Mouse (Mus musculus) cerebellum, postnatal 14 days (tissue): Measurements from ENCODE around the gene Tpm1.

Experiments
- DNase-seq, 2 experiments: peaks; one replicate each; pipeline ENCODE4 v3.0.0; 2021; ENCODE audit warnings: mixed read lengths in 2 of 2

The Tpm1 gene

GRCm38 (mm10) chr9:67045966-67046602, 3.1 kb downstream of the Tpm1 start:
- DNase-seq = no peak

DNA sequence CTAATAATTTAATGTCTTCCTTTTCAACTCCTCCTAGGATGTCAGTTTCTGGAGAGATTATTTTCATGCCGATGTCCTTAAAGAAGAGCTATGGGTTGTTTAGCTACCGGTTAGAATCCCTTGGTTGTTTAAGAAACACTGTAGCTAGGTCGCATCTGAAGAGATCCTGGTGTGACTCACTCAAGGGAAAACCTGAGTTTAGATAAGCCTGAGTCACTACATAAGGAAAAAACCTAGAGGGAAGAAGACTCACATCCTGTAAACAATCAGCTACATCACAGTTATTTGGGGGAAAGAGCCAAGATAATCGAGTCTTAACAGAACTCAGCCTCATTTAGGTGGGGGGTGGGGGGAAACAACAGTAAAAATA, 3.9 kb downstream of the Tpm1 start:
- DNase-seq = no peak

- DNase-seq = peak; percentile 80 to 81
Measured at GRCm38 (mm10) chr9:67044551-67045305, 4.5 kb downstream of the Tpm1 start.

DNA sequence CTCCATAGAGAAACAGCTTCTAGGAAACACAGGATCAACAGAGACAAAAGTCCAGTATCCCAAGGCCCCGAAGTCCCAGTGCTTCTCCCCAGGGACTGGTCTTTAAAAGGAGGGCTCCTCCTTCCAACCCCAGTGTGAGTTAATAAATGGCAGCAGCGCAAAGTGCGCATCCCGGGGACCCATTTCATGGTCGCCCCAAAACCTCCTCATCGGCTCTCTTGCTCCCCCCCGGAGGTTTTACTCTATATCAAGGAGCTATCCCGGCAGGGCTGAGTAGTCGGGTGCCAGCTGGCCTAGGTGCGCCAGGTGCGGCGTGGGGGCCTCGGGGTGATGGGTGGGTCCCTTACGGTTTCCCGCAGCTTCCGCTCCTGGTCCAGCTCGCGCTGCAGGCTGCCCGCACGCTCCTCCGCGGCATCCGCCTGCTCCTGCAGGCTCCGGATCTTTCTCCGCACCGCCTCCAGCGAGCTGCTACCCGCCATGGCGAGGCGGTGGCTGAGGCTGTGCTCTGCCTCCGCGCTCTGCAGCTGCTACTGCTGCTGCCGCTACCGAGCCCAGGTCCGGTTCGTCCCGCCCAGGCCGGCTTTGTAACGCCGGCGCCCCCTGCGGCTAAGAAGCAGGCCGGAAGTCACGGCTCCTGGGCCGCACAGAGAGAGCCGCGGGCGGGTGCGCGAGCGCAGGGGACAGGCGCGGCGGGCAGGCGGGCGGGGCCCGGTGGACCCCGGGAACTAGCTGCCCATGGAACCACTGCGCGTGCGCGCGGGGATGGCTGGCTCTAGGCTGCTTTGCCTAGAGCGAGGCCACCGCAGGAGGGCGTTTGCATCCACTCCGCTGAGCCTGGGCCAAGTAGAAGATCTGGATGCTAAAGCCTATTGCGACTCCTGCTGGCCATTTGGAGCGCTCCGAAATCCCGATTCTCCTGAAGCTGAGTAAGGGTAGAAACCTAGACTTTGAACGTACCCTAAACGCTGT, 5.7 kb downstream of the Tpm1 start:
- peak; percentile 100 for DNase-seq

- no peak for DNase-seq
Measured at GRCm38 (mm10) chr9:67042813-67043207, 6.4 kb downstream of the Tpm1 start.

DNA sequence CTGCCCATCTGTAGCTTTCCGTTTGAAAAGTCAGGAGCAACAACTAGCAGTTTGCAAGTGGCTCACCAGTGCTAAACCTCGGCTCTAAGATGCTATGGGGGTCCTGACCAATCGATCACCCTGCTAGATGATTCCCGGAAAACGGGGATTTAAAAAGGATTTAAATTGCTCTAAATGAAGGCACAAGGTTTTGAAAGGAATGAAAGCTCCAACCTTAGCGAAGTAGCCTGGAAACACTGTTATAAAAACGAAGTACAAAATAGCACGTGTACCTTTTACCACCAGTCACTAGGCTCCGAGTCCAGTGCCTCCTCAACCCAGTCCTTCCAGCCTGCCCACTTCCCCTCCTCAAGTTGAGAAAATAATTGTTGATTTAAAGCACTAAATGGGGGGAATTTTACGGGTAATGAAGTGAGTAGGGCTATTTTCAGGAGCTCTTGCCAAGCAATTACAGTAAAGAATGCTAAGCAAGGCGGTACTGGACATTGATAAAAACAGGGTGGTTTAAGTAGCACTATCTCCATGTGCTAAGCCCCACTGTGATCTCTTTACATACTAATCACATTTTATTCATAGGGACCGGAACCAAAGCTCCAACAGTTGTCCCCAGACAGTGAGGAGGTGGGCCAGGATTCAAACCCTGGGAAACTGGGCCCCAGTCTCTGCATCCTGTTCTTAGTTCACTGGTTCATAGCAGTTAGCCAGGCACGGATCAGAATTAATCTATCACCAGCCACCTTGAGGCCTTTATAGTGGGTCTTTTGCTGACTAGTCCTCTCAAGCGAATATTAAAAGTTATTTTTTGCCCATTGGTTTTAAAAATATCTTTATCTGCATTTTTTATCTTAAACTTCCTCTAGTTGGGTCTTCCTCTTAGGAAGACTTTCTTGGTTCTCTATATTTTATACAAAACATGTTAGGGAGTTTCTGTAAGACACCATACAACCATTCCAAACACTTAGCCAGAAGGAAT, 7.1 kb downstream of the Tpm1 start:
- DNase-seq = no peak

- DNase-seq = no peak
Measured at GRCm38 (mm10) chr9:67040963-67041839, 8.0 kb downstream of the Tpm1 start.

- no peak for DNase-seq
Measured at GRCm38 (mm10) chr9:67039867-67040266, 9.3 kb downstream of the Tpm1 start.

DNA sequence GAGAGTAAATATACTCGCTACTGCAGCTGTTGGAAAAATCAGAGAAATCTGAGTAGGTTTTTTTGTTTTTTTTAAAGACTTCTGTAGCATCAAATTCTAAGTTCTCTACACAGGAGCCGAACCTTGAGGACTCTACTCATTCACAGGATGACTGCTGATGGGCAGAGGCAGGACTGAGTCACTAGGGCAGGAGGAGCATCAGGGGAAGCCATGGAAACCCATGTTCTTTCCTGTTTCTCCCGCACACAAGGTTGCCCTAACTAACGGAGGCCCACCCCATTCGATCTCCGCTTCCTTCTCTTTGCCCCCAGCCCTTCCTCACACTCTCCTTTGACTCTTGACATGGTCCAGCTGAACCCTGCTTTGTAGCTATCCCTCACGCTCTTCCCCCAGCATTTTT, 10.5 kb downstream of the Tpm1 start:
- DNase-seq = no peak

GRCm38 (mm10) chr9:67037666-67038065, 11.5 kb downstream of the Tpm1 start:
- DNase-seq = no peak

DNA sequence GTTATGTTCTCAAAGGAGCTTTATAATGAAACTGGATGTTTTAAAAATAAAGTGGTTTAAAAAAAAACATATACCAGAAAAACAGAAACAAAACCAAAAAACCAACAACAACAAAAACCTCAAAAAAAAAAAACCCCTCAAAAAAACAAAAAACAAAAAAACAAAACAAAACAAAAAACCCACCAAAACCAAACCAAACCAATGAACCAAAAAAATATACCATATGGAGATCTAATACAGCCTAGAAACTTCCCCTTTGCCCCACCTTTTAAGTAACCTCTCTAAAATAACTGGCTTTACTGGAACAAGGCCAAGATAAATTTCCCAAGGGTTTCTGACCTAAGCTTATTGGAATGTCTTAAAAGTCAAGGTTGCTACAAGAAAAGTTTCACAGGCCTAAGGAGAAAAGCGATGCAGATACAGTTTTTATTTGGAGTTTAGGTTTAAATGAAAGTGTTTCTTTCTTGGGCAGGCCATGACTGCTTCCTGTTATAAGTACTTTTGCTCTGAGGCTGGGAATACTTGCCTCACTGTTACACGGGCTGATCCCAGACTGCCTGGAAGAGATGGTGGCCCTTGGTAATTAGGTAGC, 12.6 kb downstream of the Tpm1 start:
- no peak for DNase-seq

- peak; percentile 79 to 85 for DNase-seq
Measured at GRCm38 (mm10) chr9:67035957-67036451, 13.2 kb downstream of the Tpm1 start.

DNA sequence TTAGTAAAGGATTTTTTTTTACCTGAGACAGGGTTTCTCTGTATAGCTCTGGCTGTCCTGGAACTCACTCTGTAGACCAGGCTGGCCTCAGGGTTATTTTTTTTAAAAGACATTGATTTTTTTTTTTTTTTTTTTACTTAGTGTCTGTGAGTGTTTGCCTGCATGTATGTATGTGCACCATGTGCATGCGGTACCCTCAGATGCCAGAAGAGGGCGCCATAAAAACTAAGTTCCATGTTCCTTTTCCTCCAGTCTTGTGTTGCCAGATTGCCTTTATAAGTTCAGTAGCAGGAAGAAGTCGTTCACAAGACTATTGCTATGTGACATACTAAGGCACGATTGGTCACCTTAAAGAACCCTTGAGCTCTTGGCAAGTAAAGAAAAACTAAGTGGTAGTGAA, 14.5 kb downstream of the Tpm1 start:
- peak in 1 of 2 experiments; percentile 50 for DNase-seq

- DNase-seq = no peak
Measured at GRCm38 (mm10) chr9:67033016-67033415, 16.2 kb downstream of the Tpm1 start.

- DNase-seq = no peak
Measured at GRCm38 (mm10) chr9:67032611-67033010, 16.6 kb downstream of the Tpm1 start.

DNA sequence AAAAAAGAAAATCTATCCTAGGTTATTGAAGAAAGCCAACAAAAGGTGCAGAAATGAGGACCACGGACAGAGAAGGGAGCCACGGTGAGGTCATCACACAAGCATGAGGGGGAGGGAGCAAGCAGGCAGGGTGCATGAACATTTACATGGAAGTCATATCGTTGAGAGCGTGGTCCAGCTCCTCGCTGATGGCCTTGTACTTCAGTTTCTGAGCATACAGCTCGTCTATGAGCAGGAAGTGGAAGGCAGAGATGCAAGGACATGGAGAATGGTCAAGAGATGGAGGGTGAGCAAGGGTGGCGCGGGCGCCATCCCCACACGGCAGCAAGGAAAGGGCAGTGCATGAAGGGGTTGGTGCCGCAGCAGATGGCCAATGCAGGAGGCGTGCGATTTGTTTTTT, 19.7 kb downstream of the Tpm1 start:
- DNase-seq = no peak

- DNase-seq = no peak
Measured at GRCm38 (mm10) chr9:67028929-67029328, 20.3 kb downstream of the Tpm1 start.

GRCm38 (mm10) chr9:67028133-67028724, 21.0 kb downstream of the Tpm1 start:
- DNase-seq = no peak

DNA sequence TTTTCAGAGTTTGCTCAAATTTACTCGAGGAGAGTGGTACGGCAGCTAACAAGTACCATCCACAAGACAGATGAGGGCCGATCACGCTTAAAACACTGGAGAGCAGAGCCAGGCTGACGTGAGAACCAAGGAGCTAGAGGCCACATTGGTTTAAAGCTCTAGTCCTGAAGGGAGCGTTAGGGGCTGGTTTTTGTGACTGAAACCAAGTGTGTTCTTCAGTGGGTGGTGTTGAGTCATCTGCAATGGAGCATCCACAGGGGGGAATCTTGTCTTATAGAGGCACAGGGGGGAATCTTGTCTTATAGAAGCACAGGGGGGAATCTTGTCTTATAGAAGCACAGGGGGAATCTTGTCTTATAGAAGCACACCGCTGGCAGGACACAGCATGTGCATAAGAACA, 22.3 kb downstream of the Tpm1 start:
- DNase-seq = no peak

GRCm38 (mm10) chr9:67026061-67026460, 23.1 kb downstream of the Tpm1 start:
- DNase-seq = no peak
